Mouse (Mus musculus): ENCODE data around the gene Itgal.

DNA sequence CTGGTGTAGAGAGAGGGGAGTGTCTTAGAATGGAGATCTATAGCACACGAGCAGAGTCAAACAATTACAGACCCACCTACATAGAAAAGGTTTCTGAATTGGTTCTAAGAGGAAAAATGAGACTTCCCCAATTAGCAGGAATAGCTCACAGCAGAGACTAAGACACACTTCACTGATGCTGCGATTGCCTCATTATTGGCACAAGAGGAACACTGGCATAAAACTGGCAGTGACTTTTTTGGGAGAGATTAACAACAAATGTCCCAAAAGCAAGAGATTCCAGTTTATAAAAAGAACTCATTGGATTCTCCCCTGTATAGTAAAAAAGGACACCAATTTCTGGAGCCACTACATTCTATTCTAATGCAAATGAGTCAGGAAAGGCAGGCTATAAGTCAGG, 61.8 kb downstream of the Itgal start:
- no peak for TF ChIP-seq CTCF (IDR thresholded peaks at IDR 0.05)
- no peak for TF ChIP-seq EP300 (IDR thresholded peaks at IDR 0.05)

All from lung, postnatal 0 days (tissue).